Mouse (Mus musculus) frontal cortex, adult (tissue): ENCODE data around the gene Parm1.
A peak's percentile ranks its signal among the peaks of the same experiment; 100 is the strongest.

Source experiments
- ATAC-seq: cut with Nextera tagmentation; 2 replicates; pipeline ENCODE4 v1.9.2; 2017; ENCODE audit warnings: mild to moderate bottlenecking, moderate library complexity, mixed read lengths; ENCODE audit not compliant: low TSS enrichment

Gene Parm1

DNA sequence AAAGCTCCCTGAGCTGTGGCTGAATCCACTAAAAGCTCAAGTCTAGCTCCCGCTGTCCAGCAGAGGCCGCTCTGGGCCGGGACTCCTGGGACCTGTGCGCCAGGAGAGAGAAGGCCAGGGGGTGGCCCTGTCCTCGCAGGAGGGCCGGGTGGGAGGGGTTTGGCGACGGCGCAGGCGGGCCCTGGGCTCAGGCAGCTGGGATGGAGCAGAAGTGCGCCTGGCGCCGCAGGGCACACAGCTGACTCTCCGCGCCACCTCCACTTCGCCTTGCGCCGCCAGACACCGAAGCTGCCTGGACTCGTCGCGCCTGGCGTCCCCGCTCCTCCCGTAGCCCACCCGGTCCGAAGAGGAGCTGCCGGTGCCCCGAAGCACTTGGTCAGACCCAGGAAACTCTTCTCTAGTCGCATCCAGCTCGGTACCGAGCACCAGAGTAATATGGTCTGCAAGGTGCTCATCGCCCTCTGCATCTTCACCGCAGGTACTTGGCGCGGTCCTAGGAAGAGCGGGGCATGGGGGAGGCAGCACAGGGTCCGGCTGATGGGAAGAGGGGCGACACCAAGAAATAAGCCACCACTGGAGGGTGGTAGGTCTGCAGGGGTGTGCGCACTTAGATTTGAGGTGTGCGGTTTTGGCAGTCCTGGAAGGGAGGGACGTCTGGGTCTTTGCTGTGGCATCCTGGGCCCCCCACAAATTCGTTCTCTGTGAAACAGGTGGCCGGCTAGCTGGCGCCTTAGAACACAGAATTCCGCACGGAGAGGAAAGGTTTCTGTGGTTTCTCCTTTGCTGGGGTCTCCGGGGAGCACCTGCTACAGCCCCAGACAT, at the start of gene Parm1:
Parm1 (plus strand) TSS at position 136 of the 822 bp plus-strand sequence.
- ATAC-seq = peak; percentile 95

DNA sequence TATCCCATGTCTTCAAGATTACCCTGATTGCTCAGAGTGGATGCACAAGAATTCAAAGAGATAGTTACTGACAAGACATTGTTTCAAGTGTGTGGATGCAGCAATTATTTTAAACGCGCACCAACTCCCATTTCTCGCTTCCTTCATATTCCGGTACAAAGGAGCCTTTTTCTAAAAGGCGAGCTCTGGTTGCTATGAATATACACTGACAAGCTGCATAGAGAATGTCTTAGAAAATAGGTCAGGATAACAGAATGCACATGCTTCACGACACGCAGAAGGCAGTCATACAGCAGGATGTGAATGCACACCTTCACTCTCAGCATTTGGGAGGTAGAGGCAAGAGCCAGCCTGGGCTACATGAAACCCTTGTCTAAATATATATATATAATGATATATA, 42.2 kb upstream of the Parm1 start:
- peak; percentile 95 for ATAC-seq

DNA sequence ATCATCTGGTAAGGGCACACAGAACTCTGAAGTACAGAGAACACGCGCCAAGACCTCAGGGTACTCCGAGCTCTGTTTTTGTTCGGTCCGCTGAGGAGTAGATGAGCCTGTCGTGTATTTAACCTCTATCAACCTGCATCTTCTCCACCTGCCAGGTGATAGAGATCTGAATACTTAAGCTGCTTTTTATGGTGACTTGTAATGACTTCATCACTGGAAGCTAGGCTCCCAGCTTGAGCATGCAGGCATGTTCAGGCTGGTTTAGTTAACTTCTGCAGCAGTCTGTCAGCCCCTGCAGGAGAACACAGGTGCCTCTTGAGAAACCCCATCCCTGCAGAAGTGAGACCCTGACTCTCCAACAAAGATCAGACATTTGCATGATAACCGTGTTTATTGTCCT, 40.6 kb upstream of the Parm1 start:
- no peak for ATAC-seq

DNA sequence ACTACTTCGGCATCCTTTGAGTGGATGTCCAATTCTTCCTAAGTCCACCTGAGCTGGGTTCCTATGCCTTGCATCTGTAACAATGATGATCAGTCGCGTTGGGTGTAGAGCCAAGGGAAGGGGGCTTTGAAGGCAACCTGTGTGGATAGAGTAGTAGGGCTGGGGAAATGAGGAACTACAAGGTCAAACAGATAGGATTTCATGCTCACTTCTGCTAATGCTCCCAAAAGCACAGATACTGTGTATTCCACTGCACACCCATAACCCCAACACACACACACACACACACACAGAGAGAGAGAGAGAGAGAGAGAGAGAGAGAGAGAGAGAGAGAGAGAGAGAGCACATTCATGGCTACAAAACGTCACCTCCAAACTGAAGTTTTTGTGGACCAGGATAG, 38.7 kb upstream of the Parm1 start:
- no peak for ATAC-seq

DNA sequence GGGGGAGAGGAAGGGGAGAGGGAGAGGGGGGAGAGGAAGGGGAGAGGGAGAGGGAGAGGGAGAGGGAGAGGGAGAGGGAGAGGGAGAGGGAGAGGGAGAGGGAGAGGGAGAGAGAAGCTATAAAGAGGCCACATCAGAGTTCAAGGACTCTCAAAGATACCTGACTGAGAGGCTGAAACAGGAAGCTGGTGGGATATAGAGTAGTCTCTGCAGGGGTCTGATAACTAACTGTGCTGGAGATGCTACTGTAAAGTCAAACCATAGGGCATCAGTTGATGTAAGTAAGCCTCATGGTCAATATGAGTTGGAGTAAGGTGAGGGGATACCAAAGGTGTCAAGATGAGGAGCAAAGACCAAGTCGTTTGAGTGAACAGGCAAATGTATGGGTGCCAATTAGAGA, 37.3 kb upstream of the Parm1 start:
- ATAC-seq = no peak

DNA sequence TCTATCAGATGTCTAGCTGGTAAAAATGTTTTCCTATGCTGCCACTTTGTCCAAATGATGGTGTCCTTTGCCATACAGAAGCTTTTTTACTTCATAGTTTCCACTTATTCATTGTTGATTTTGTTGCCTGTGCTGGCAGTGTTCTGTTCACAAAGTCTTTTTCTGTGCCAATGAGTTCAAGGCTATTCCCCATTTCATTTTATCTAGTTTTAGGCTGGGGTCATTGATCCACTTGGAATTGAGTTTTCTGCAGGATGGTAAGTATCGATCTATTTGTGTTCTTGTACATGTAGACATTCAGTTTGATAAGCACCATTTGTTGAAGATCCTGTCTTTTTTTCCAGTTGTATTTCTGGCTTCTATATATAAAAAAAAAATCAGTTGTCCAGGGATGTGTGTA, 33.1 kb upstream of the Parm1 start:
- no peak for ATAC-seq

DNA sequence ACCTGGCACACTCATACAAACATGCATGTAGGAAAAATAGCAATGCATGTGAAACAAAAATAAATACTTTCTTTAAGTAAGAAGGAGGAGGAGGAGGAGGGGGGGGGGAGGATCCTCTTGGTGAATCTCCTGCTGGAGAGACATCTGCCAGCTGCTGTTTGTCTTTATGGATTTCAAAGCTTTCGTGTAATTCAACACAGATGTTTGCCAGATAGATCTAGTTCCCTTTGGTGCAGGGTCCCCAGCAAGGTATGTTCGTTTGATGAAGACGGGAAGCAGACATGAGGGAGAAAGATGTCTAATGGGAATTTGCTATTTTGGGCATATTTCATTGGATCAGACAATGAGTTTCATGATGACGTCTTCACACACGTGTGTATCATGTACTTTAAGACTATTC, 23.0 kb upstream of the Parm1 start:
- no peak for ATAC-seq

DNA sequence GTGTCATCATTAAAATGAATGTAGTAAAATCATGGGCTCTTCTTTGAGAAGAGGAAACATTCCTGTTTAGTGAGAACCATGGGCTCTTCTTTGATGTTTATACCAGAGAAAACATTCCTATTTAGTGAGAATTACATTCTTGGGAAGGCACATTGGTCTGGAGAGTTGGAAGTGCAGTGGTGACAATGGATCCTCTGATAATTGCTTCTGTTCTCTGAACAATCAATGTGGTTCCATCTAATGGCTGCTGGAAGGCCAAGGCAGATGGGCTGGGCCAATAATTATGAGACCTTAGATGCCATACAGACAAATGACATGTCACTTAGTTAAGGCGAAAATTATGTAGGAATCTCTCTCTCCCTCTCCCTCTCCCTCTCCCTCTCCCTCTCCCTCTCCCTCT, 16.1 kb upstream of the Parm1 start:
- ATAC-seq = no peak

DNA sequence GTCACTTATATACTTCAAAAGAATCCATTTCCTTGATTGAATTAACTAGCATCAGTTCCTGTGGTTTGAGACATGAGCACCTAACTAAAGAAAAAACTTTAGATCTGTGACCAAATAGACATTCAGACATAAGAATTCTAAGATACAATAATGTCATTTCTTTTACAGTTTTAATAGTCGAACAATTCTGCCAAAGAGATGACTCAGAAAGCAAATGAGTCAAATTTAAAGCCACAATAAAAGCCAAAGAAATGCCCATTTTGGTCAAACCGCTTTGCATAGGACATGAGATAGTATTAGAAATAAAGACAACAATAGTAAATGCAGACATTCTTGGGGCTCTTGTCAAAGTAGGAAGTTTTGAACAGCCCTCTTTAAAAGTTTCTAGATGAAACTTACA, 15.0 kb upstream of the Parm1 start:
- no peak for ATAC-seq

DNA sequence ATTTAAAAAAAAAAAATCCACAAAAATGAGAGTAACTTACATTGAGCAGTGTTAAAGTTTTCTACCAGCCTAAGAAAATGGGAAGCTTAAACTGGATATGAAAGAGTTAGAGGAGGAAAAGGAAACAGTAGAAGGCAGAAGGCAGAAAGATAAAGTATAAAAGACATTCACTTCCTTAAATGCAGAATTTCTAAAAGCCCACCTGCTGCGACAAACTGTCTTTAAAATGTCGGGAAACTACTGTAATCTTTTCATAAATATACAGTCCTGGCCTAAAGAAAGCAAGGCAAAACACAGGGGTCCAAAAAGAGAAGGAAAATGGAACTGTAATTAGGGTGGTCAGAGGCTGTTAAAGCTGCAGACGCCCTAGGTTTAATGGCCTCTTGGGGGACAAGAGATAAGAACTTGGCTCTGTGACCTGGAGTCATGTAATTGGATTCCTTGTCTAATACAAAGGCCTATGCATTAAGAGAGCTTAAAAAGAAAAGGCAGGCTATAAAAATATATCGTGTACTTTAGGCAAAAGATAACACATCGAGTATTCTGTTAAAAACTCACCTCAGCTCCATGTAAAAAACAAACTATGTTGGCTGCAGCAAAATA, 13.0 kb upstream of the Parm1 start:
- no peak for ATAC-seq

DNA sequence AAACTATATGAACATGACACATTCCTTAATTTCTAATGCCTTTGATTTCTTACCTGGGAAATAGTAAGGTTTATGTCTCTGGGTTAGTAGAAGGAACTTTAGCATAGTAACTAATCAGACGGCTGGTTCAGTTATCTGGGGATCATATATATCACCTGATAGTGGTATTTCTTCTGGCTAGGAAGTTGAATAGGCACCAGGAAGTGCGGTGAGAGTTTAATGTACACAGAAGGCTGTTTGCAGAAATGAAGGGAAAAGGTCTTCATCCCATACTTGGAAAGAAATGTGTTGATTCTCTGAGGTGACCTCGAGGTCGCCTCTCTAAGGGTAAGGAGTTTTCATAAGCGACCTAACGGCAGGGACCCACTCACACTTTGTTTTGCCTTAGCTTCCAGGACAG, 338 bp upstream of the Parm1 start:
- ATAC-seq = no peak

DNA sequence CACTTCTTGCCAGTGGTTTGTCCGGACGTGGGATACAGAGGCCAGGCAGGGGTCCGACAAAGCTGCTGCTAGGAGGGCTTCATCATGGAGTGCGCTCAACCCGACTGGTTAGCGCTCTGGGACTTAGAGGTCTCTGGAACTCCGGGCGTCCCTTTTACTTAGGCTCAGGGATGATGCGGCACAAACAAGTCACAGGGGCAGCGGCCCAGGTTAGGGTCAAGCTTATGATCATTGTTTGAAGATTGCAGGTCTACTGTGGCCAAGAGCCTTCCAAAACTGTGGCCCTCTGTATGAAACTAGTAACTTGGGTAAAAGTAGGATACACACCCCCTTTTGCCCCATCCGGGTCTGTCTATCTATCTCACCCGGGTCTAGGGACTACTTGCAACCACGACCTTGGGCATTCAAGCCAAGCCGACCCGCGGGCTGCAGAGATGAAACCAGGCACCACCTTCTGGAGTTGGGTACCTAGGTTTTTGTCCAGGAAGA, 931 bp downstream of the Parm1 start:
- no peak for ATAC-seq

DNA sequence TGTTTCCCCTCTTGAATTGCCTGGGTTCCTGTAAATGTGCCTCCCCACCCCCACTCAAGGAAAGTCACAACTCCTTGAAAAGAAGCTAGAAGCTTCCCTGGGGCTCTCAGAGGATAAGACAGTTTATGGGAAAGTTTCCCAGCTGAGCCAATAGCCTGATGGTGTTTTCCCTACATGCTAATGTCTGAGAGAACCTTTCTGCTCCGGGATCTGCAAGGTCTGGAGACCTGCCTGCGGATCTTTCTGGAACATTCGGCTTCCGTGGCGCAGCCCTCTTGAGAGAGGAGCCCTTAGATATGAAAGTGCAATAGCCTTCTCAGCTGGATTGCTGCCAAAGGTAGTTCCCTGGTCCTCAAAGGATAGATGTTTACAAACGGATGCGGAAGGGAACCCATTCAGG, 1.5 kb downstream of the Parm1 start:
- ATAC-seq = peak; percentile 24; the same call in 1 of the 2 replicates

DNA sequence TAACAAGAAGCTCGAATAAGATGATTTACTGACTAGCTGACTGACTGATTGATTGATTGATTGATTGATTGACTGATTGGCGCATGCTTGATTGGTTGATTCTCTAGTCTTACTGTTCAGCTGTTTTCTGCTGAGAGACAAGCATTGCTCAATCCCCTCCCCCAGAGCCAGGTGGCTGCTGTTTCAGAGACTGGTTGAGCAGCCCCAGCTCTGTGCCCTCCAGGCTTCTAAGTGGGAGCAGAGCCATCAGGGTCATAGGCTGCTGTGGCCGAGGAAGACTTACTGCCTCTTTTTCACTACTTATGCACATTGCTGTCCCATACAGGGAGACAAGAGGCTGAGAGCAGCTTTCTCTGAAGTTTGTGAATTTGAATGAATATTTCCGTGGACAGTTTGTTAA, 2.1 kb downstream of the Parm1 start:
- ATAC-seq = no peak

DNA sequence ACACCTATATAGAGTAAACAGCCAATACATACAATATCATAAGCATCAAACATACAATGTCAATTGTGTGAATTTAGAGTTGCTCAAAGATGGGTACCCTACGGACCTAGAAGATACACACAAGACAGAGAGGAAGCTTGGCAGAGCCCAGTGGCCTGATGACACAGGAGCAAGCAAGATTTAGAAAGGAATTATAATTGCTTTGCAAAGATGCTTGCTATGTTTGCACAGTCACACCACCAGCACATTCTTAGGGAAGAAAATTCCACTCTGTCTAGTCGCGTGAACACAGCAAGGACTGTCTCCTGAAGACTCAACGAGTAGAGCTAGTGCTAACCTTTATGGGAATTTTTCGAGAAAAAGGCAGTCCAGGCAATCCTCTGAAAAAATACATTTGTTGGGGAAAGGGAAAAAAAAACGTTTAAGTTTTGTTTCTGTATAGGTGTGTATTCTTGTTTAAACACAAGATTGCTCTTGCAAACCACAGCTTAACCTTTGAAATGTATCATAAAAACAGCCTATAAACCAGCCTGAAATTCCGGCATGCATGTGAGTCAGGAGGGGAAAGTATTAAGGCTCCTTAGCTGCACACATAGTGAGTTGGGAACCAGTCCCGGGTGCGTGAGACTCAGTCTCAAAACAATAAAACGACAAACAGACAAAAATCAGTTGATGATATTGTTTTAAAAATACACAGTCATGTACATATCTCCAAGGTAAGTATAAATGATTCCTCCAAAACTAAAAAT, 15.5 kb downstream of the Parm1 start:
- ATAC-seq = no peak

DNA sequence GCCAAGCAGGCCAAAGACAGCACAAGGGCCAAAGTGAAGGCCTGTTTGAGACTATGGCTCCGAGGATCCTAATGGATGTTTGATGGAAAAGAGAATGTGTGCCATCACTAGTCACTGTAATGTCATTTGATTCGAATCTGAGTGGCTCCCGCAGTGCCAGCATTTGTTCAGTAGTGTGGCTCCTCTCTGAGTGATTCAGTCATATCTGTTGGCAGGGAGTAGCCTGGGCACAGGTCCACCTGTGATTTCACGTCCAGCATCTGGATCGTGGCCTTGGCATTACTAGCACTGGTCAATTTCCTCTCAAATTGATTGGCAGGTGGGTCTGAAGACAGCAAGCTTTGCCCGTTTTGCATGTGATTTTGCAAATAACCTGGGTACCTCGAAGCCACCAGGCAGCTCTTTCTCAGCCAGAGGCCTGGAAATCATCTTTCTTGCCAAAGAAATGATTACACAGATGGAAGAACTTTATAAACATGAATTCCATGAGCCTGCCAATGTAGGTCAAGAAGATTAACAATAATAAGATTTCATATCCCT, 41.7 kb downstream of the Parm1 start:
- no peak for ATAC-seq

DNA sequence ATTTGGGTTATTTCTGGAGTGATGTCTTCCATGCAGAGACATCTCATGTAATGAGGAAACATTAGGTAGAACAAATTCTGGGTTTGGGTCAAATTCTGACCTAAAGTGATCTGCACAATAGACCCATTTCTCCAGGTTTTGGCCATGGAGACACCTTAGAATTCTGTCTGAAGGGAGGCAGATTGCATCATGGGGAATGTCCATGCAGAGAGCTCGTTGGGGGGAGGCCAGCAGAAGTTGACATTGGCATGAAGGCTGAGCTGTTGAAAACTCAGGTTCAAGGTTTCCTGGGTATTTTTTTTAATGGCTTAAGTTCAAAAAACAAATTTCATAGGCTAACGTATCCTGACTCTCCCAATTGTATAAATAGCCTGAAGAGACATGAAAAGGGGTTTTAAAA, 42.3 kb downstream of the Parm1 start:
- no peak for ATAC-seq

DNA sequence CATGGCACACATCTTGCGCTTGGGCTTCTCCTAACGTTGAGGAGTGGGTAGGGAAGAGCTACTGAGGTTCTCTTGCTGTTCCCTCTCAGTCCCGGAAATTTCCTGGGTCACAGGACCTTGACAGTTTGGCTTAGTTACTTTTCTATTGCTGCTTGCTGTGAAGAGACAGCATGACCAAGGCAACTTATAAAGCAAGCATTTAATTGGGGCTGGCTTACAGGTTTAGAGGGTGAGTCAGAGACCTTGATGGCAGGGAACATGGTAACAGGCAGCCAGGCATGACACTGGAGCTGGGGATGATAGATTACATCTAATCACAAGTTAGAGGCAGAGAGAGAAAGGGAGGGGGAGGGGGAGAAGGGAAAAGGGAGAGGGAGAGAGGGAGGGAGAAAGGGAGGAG, 44.0 kb downstream of the Parm1 start:
- ATAC-seq = no peak

DNA sequence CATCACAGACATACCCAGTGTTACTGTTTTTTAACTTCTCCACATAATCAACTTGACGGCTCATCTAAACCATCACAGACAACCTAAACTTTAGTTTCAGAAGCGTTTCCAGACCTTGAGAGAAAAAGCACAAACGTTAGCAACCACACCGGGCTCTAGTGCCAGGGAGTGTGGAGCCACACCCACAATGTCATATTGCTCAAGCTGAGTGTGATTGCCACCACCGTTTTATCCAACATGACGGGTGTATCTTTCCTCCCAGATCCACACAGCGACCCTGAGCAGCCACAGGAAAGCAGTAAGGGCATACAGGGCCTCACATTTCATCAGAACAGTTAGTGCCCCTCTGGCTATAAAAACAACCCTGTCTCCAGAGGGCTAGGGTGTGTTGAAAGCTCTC, 45.1 kb downstream of the Parm1 start:
- no peak for ATAC-seq

DNA sequence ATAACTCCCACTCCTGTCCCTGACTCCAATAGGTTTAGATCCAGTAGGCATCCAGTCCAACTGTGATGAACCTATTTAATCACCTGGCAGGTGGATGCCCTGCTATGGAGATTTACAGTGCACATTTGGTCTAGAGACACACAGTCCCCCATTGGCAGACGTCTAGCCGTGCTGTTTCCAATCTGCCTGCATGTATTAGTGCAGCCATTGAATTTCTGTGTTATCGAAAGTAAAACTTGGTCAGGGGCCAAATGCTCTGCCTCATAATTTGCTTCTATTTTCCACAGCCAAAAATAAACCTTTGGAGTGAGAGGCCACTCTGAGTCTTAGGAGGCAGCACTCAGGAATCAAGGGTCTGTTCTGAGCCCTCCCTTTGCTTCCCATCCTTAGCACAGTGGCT, 46.6 kb downstream of the Parm1 start:
- ATAC-seq = no peak

DNA sequence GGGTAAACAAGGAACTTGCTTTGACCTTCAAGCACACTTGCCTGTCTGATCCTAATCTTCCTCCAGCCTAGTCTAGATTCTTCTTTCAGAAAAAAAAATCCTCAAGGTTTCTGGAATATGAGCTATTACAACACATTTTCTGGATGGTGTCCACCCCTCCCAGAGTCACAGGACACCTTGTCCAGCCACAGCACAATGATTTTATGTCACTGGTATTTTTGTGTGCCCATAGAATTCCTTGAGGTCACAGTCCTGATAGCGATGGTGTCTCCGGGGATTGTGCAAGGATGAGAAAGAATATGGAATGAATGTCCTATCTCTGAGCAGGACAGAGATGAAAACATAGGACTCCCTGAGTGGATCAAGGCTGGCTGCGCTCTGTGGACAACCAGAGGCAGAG, 48.0 kb downstream of the Parm1 start:
- no peak for ATAC-seq

DNA sequence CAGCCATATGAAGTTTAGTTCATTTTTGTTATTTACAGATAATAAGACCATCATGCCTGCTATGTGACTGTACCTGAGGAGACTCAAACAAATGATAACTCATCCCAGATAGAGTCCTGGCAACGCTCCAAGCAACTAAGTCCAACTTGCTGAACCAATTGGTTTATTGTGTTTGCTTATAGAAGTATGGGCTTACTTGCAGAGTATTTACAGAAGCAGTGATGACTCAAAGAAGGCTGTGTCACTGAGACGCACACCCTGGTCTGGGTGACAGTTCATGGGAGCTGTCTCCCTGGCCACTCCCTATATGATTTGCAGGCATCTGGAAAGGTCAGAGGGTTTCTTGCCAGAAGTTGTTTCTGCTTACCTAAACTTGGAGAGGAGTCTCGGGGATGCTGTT, 49.2 kb downstream of the Parm1 start:
- ATAC-seq = no peak

DNA sequence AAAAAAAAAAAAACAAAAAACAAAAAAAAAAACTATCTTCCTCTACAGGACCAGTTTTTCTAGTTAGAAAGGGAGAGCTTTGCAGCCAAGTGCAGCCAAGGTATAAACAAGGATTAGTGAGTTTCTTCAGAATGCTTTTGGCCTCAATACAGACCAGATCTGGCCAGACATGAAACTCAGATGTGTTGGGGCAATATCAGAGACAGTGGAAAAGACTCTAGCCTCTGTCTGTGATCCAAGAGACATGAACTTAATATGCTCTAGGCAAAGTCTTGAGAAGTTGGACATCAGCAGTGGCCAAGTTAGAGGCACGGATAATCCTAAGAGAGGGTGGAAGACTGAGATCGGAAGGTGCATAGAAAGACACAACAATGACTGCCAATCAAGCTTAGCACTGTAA, 56.8 kb downstream of the Parm1 start:
- ATAC-seq = no peak
